Mouse (Mus musculus) neutrophil, adult 5-6 weeks (primary cell): ENCODE results near the gene Rapgef2. TPM values are rescaled to one million over a fixed set of nuclear protein-coding genes. Genes with fewer than 3 reads are reported as not detected.

Experiments
- ATAC-seq: fragments of 151-379, 151-347 bp; 2 replicates; pipeline ENCODE4 v1.8.0; 2017; ENCODE audit warnings: mild to moderate bottlenecking, moderate TSS enrichment; ENCODE audit not compliant: insufficient number of reproducible peaks, poor library complexity, low FRiP score, severe bottlenecking; ENCODE audit errors: extremely low read depth
- total RNA-seq: library from RNA; stranded (forward); fragments of 200-1000 nt; gene quantifications from 2 replicates; pipeline ENCODE4 v1.2.3, GENCODE M21; 2017

The Rapgef2 gene
- 27.5 and 28.7 TPM in 2 replicates for total RNA-seq

DNA sequence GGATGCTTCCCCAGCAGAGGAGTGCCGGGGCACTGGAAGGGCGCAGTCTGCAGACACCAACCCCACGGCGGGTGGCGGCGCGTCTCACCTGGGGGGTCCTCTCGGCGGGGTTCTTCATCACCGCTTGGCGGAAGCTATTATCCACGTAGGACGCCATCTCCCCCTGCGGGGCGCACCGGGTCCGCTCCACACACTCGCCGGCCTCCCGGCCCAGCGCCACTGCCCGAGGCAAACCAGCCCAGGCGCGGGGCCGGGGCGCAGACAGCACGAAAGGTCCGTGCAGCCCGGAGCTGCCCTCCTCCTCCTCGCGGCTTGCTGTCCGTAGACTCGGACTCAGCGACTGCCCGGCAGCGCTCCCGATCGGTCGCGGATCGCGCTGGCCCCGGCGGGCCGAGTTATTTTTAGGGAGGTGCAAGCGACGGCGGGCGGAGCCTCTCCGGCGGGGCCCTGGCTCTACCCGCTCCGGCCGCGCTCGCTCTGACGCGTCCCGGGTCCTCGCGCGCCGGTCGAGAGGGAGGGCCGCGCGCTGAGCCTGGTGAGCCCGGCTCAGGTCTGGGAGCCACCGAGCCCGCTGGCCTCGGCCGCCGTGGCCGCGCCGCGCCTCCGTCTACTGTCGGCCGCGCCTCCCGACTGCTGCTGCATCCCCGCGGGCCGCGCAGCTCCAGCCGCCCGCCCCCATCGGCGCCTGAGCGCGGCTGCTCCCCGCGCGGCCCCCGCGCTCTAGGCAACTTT lies at the start of gene Rapgef2:
Gene Rapgef2, minus strand, starts transcription at position 142 of the 732 bp plus-strand sequence.
- ATAC-seq = no peak; the same call in none of the 2 replicates

GRCm38 (mm10) chr3:79333643-79334200 lies 47.4 kb upstream of the Rapgef2 start:
- ATAC-seq = no peak

GRCm38 (mm10) chr3:79333051-79333450 lies 46.7 kb upstream of the Rapgef2 start:
- no peak for ATAC-seq

- ATAC-seq = no peak
Observed at GRCm38 (mm10) chr3:79329691-79330315, 43.5 kb upstream of the Rapgef2 start.

GRCm38 (mm10) chr3:79324697-79325526 lies 38.6 kb upstream of the Rapgef2 start:
- ATAC-seq = no peak

- no peak for ATAC-seq
Observed at GRCm38 (mm10) chr3:79314006-79314698, 27.8 kb upstream of the Rapgef2 start.

- ATAC-seq = no peak
Observed at GRCm38 (mm10) chr3:79311895-79312294, 25.6 kb upstream of the Rapgef2 start.

DNA sequence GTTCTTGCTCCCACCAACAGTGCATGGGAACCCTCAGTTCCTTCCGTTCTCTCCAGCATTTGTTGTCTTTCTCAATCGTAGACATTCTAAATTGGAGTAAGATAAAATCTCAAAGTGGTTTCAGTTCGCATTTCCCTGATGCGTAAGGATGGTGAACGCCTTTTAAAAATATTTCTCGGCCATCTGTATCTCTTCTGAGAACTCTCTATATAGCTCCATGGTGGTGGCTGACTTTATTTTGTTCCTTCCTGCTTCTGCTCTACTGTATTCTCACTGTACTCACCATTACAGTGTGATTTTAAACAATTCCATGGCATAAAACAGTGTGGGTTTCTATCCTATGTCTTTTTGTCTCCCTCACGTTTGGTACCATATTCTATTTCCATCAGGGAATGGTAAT lies 23.9 kb upstream of the Rapgef2 start:
- ATAC-seq = no peak

DNA sequence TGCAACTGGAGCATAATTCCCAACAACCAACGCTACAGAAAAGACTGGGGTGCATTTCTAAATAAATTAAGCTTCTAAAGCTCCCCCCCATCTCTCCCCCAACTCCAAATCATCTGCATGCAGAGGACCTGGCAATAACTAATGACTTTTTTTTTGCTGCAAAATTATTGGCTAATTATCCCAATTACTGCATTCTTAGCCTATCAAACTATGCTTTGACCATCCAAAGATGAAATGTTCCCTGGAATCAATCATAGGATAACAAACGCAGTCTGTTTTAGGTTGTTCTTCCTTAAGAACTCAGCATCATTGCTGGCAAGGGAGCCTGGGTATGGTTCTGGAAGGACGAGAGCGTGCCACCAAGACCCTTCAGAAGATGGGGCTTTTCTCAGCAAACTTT lies 22.3 kb upstream of the Rapgef2 start:
- no peak for ATAC-seq

GRCm38 (mm10) chr3:79299401-79299800 lies 13.1 kb upstream of the Rapgef2 start:
- no peak for ATAC-seq

- ATAC-seq = no peak
Observed at GRCm38 (mm10) chr3:79297281-79297680, 11.0 kb upstream of the Rapgef2 start.

DNA sequence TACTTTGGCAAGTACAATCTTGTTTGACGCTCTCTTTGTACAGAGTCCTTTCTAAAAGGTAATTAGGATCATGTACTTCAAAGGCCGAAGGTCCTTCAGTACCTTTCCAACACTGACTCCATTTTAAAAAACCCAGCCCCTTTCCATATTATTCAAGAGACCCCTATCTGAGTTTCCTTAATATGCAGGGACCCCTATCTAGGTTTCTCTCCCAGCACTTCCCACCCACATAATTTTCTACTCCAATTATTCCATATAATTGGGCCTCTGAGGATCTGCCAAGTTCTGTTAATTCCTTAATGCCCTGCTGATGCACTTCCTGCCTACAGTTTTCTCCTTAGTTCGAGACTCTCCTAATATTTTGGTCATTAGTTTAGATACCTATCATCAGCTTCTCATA lies 10.3 kb upstream of the Rapgef2 start:
- ATAC-seq = no peak

GRCm38 (mm10) chr3:79296049-79296448 lies 9.7 kb upstream of the Rapgef2 start:
- ATAC-seq = no peak

DNA sequence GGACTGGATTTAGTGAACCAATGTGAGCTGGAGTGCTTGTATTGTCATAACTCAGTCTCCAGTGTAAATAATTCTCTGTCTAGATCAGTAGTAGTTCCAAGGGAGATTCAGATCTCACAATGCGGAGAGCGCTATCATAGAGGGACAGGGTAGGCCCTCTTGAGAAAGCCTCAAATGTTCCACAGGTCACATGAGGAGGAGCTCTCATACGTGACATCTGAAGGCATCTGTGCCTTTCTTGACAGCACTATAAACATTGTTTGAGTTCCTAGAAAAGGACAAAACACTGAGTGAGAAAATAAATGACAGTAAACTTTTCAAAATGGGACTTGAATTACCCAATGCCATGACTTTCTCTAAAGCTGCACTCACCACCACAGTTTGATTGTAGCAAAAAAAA lies 8.4 kb upstream of the Rapgef2 start:
- no peak for ATAC-seq

DNA sequence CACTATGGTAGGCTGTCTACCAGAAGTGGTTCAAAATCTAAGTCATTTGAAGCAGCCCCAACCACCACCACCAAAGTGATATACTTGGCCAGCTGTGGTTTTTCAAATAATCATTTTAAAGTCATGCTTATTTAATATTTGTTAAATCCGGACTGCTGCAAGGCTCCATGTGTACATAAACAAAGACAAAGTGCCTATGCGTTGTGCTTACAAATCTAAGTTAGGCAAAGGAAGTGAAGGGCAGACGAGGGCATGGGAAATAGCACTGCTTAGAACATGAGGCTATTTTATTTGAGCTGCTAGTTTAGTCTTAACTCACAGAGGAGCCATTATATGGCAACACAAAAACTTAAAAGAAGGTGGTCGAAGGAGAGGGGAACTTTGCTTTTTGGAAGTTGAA lies 6.7 kb upstream of the Rapgef2 start:
- ATAC-seq = no peak

GRCm38 (mm10) chr3:79289050-79289449 lies 2.7 kb upstream of the Rapgef2 start:
- ATAC-seq = no peak

DNA sequence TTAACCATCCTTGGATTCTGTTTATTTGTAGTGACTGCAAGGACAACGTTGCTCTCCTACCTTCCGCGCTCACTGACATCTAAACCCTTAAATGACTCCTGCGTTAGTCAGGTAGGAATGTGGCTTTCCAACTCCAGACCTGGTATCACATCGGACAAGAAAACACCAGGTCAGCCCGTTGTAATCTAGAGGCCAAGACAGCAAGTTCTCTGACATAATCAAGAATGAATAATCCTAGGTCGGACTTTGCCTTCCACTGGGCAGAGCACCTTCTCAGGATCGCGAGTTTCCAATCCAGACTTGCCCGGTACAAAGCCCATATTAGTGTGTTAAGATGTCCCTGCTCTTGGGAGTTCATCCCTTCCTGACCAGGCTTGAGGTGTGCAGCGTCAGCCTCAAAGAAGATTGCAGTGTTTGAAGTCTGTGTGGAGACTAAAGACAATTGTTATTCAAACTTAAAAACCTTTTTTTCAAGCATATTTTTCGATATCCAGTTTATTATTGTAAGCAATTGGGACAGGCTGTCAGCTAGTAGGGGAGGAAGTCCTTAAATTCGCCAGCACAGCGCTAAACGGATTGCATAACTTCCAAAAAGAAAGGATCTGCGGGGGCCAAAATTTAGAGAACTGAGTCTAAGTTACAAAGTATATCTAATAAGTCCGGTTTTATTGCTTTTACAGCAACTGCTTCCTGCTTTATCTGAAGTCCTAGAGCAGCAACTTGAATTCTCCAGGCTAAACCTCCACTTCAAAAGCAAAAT lies 1.6 kb upstream of the Rapgef2 start:
- ATAC-seq = no peak

DNA sequence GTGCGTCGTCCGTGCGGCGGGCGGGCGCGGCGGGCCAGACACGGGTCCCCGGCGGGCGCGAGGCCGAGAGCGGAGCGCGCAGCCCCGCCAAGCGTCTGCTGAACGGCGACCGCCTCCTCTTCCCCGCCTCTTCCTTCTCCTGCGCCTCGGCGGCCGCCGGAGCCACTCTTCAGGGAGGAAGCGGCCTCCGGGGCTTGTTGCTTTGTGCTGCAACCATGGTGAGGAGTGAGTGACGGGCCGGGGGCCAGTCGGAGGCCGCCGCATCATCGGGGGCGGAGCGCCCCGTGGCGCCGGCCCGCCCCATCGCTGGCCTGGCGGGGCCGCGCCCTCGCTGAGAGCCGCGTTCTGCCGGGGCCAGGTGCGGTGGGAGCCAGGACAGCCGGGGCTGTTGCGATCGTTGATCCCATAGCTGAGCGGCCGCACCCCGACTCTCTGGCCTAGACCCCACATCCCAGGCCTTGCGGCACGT lies 825 bp upstream of the Rapgef2 start:
- ATAC-seq = peak; percentile 97
